Mouse (Mus musculus): Measurements from ENCODE around the gene Neil1.

Neil1 gene

GRCm38 (mm10) chr9:57148144-57148878 lies at the start of gene Neil1:
Gene Neil1, minus strand, starts transcription at chr9:57148305.
- peak; percentile 97 for DNase-seq

GRCm38 (mm10) chr9:57197414-57197813 lies 49.3 kb upstream of the Neil1 start:
- DNase-seq = no peak

GRCm38 (mm10) chr9:57196708-57197107 lies 48.6 kb upstream of the Neil1 start:
- no peak for DNase-seq

- DNase-seq = peak; percentile 15
These were observed 20.3 kb upstream of the Neil1 start for GRCm38 (mm10) chr9:57168411-57168810.

GRCm38 (mm10) chr9:57166173-57166572 lies 18.1 kb upstream of the Neil1 start:
- DNase-seq = no peak

- no peak for DNase-seq
These were observed 15.0 kb upstream of the Neil1 start for GRCm38 (mm10) chr9:57163137-57163536.

GRCm38 (mm10) chr9:57162496-57162895 lies 14.4 kb upstream of the Neil1 start:
- peak; percentile 26 for DNase-seq

GRCm38 (mm10) chr9:57158506-57158905 lies 10.4 kb upstream of the Neil1 start:
- no peak for DNase-seq

- DNase-seq = peak; percentile 99
These were observed 9.9 kb upstream of the Neil1 start, which contains the start of gene Commd4 for GRCm38 (mm10) chr9:57158013-57158470. Gene Commd4, minus strand, starts transcription at chr9:57158331.

- DNase-seq = no peak
These were observed 9.4 kb upstream of the Neil1 start for GRCm38 (mm10) chr9:57157499-57157898.

- no peak for DNase-seq
These were observed 8.7 kb upstream of the Neil1 start for GRCm38 (mm10) chr9:57156823-57157222.

GRCm38 (mm10) chr9:57156383-57156782 lies 8.3 kb upstream of the Neil1 start:
- DNase-seq = no peak

GRCm38 (mm10) chr9:57152331-57152730 lies 4.2 kb upstream of the Neil1 start:
- DNase-seq = no peak

- DNase-seq = no peak
These were observed 2.1 kb upstream of the Neil1 start for GRCm38 (mm10) chr9:57150192-57150591.

- DNase-seq = no peak
These were observed 916 bp upstream of the Neil1 start for GRCm38 (mm10) chr9:57149021-57149420.

- DNase-seq = no peak
These were observed 631 bp downstream of the Neil1 start for GRCm38 (mm10) chr9:57147205-57148143.

- DNase-seq = no peak
These were observed 1.5 kb downstream of the Neil1 start for GRCm38 (mm10) chr9:57146451-57147066.

- DNase-seq = no peak
These were observed 3.3 kb downstream of the Neil1 start for GRCm38 (mm10) chr9:57144830-57145229.

- no peak for DNase-seq
These were observed 4.9 kb downstream of the Neil1 start for GRCm38 (mm10) chr9:57143212-57143611.

GRCm38 (mm10) chr9:57141417-57142353 lies 6.4 kb downstream of the Neil1 start:
- no peak for DNase-seq

- DNase-seq = no peak
These were observed 8.5 kb downstream of the Neil1 start for GRCm38 (mm10) chr9:57139571-57139970.

- DNase-seq = no peak
These were observed 9.0 kb downstream of the Neil1 start for GRCm38 (mm10) chr9:57139110-57139509.

Measured in lung, postnatal 36 days (tissue).